Mouse (Mus musculus) thymus, adult 2 months (tissue): Measurements from ENCODE around the gene Hepacam. TPM values are rescaled to one million over a fixed set of nuclear protein-coding genes. Genes with fewer than 3 reads are reported as not detected.

Source experiments
- DNase-seq: peaks from one replicate; pipeline ENCODE4 v3.0.0; 2021
- H3K27ac ChIP-seq: fragments of 200-500 bp; 2 replicates; pipeline ENCODE4 v1.5.1; 2012; ENCODE audit warnings: low read length, control low read depth; ENCODE audit not compliant: control insufficient read depth, insufficient read depth
- H3K27me3 ChIP-seq: fragments of 200-500 bp; 2 replicates; pipeline ENCODE4 v1.6.1; 2012; ENCODE audit warnings: mild to moderate bottlenecking, low read length, moderate library complexity, mixed read lengths; ENCODE audit not compliant: control insufficient read depth, insufficient read depth
- H3K36me3 ChIP-seq: fragments of 200-500 bp; 2 replicates; pipeline ENCODE4 v1.6.1; 2012; ENCODE audit warnings: mild to moderate bottlenecking, low read length, moderate library complexity; ENCODE audit not compliant: control insufficient read depth, insufficient read depth
- H3K4me1 ChIP-seq: fragments of 200-500 bp; replicated peaks from 2 replicates; pipeline ENCODE4 v1.6.1; 2012; ENCODE audit warnings: low read length; ENCODE audit not compliant: control insufficient read depth, insufficient read depth
- H3K4me3 ChIP-seq: fragments of 200-500 bp; 2 replicates; pipeline ENCODE4 v1.5.1; 2012; ENCODE audit warnings: mild to moderate bottlenecking, low read length, control low read depth, moderate library complexity; ENCODE audit not compliant: control insufficient read depth, insufficient read depth
- CTCF ChIP-seq: fragments of 200-500 bp; IDR thresholded peaks from 2 replicates; pipeline ENCODE4 v1.5.1; 2012; ENCODE audit warnings: mild to moderate bottlenecking, control low read depth, low read length, moderate library complexity, borderline replicate concordance; ENCODE audit not compliant: control insufficient read depth, poor library complexity, insufficient read depth; ENCODE audit errors: extremely low read depth
- POLR2A ChIP-seq: fragments of 200-500 bp; IDR thresholded peaks from 2 replicates; pipeline ENCODE4 v1.6.1; 2012; ENCODE audit warnings: mild to moderate bottlenecking, low read length, control low read depth, moderate library complexity; ENCODE audit not compliant: control insufficient read depth, poor library complexity, insufficient read depth; ENCODE audit errors: extremely low read depth
- WGBS: fragments of 180-500 bp; shearing (Covaris S2); methylation state at CpG from one replicate; pipeline ENCODE4 v1.1.7; 2018; 5-methylcytosine and 5-hydroxymethylcytosine counted together
- polyA plus RNA-seq: library from polyadenylated mRNA; depleted of rRNA; stranded (reverse); fragments of >200 nt; gene quantifications from 2 replicates; pipeline ENCODE4 v1.2.3, GENCODE M21; 2012; rRNA removed

Hepacam gene
- polyA plus RNA-seq, 1 experiment, result 0.09 TPM

DNA sequence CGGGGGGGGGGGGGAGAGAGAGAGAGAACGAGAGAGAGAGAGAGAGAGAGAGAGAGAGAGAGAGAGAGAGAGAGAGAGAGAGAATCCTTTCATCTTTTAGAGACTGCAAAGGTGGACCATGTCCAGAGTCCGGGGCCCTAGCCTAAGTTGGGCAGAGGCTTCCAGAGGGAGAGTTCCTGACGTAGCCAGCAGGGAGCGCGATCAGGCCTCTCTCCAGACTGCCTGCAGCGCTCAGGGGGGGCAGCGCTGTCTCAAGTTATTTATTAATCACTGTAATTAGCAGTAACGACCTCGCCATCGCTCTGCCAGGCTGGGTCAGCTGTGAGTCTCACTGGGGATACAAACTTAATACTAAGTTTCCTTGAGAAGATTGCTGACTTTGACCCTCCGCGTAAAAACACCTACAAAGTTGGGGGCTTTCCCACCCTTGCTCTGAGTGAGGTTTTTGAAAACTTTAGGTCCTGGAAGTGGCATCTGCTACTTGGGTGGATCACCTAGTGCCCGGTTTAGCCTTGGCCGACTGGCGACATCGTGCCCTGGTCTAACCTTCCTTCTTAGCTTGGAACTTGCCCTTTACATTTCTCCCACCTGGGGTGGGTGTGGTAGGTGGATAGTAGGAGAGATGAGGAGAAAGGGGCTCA is 65.0 kb downstream of the Hepacam start:
- DNase-seq, result no peak
- Histone ChIP-seq H3K36me3 (no peaks in the 10 kb centered on the region), H3K4me1 (no peaks in the 10 kb centered on the region), H3K27me3 (peaks cover 3% of the 10 kb centered on the region; the same call in 1 of the 2 replicates), H3K27ac (no peak overlapping the region), H3K4me3 (no peak overlapping the region)
- whole genome bisulfite sequencing, result 8% methylated on average over 16 of the region's 17 CpGs
- TF ChIP-seq POLR2A (no peak), CTCF (no peak)

- Histone ChIP-seq H3K27ac (no peak within 1 kb of the TSS), H3K4me3 (no peak within 1 kb of the TSS), H3K27me3 (peaks cover 3% of the 10 kb centered on the region; the same call in 1 of the 2 replicates), H3K4me1 (no peaks in the 10 kb centered on the region), H3K36me3 (no peaks in the 10 kb centered on the region)
- no peak for TF ChIP-seq POLR2A
- no peak for TF ChIP-seq CTCF
- WGBS, result 3% methylated on average over 40 of the region's 40 CpGs
- no peak for DNase-seq
These were observed 65.7 kb downstream of the Hepacam start, which contains the start of gene Robo3 for GRCm38 (mm10) chr9:37432720-37433421. Gene Robo3 (minus strand): TSS chr9:37433246.

- Histone ChIP-seq H3K4me1 (no peaks in the 10 kb centered on the region), H3K4me3 (no peak overlapping the region), H3K36me3 (no peaks in the 10 kb centered on the region), H3K27ac (no peak overlapping the region), H3K27me3 (peaks cover 3% of the 10 kb centered on the region; the same call in 1 of the 2 replicates)
- WGBS, result 4% methylated on average over 18 of the region's 18 CpGs
- TF ChIP-seq POLR2A (no peak), CTCF (no peak)
- DNase-seq, result no peak
These were observed 66.8 kb downstream of the Hepacam start for GRCm38 (mm10) chr9:37433823-37434560.

- no peaks in the 10 kb centered on the region for H3K4me1 ChIP-seq
- H3K27me3 ChIP-seq, result peaks cover 3% of the 10 kb centered on the region; the same call in 1 of the 2 replicates
- H3K4me3 ChIP-seq, result no peak overlapping the region
- WGBS, result 30% methylated on average over 14 of the region's 14 CpGs
- no peak overlapping the region for H3K27ac ChIP-seq
- H3K36me3 ChIP-seq, result no peaks in the 10 kb centered on the region
- DNase-seq, result no peak
- TF ChIP-seq POLR2A, result no peak
These were observed 67.8 kb downstream of the Hepacam start for GRCm38 (mm10) chr9:37434932-37435331.

GRCm38 (mm10) chr9:37435616-37436015 is 68.5 kb downstream of the Hepacam start:
- Histone ChIP-seq H3K27me3 (peaks cover 3% of the 10 kb centered on the region; the same call in 1 of the 2 replicates), H3K27ac (no peak overlapping the region), H3K4me1 (no peaks in the 10 kb centered on the region), H3K4me3 (no peak overlapping the region), H3K36me3 (no peaks in the 10 kb centered on the region)
- DNase-seq, result no peak
- WGBS, result 38% methylated on average over 4 of the region's 4 CpGs
- TF ChIP-seq CTCF (no peak), POLR2A (no peak)

Other genes with a start within 250 kb of the Hepacam start
- gene Pknox2, start 219.9 kb upstream of the Hepacam start, polyA plus RNA-seq, result 3.1 and 3.2 TPM in 2 replicates
- 2.7 and 2.9 TPM in 2 replicates for gene Tmem218, start 159.1 kb upstream of the Hepacam start, polyA plus RNA-seq
- 38.2 and 44.1 TPM in 2 replicates for gene Slc37a2, start 111.6 kb upstream of the Hepacam start, polyA plus RNA-seq
- 6.2 and 10.7 TPM in 2 replicates for gene Ccdc15, start 18.9 kb upstream of the Hepacam start, polyA plus RNA-seq
- 5.5 and 6.6 TPM in 2 replicates for gene Robo4, start 34.5 kb downstream of the Hepacam start, polyA plus RNA-seq
- 0.78 and 0.94 TPM in 2 replicates for gene Robo3, start 65.9 kb downstream of the Hepacam start, polyA plus RNA-seq
- 42.8 and 42.9 TPM in 2 replicates for gene Msantd2, start 122.0 kb downstream of the Hepacam start, polyA plus RNA-seq
- 9.6 and 14.1 TPM in 2 replicates for gene Esam, start 160.7 kb downstream of the Hepacam start, polyA plus RNA-seq
- gene Vsig2, start 171.9 kb downstream of the Hepacam start, polyA plus RNA-seq, result 1.5 and 3.3 TPM in 2 replicates
- gene Nrgn, start 185.6 kb downstream of the Hepacam start, polyA plus RNA-seq, result 14.2 and 16.2 TPM in 2 replicates
- gene Siae, start 188.3 kb downstream of the Hepacam start, polyA plus RNA-seq, result 9.0 and 10.0 TPM in 2 replicates
- 0.20 and 0.47 TPM in 2 replicates for gene Spa17, start 246.4 kb downstream of the Hepacam start, polyA plus RNA-seq